Mouse (Mus musculus): ENCODE measurements at regions not wholly inside any gene's neighbourhood (a gene's known extent, or its start where the extent isn't known, plus 50 kb on each side); places are given as distances from the start of the nearest gene placed in this dataset.

- TF ChIP-seq POLR2A (IDR thresholded peaks at IDR 0.05; ENCODE audit: borderline replicate concordance, extremely low read depth, low read depth, low read length) (no peak), CTCF (IDR thresholded peaks at IDR 0.05; ENCODE audit: insufficient read depth, low read length) (no peak)
These were observed 98.0 kb upstream of the Zfp648 start for GRCm38 (mm10) chr1:154102871-154103596.
